Mouse (Mus musculus) layer of hippocampus, adult 9-11 months (tissue): ENCODE data around the gene Slc35d2.
"Not testable (repeated sequence)": the region's sequence is repeated elsewhere in the genome, so short reads cannot be mapped to it uniquely, and the experiment has no call there.

Experiments used
- DNase-seq: peaks from one replicate; pipeline ENCODE4 v3.0.0; 2022

Gene Slc35d2

GRCm38 (mm10) chr13:64108381-64108850 lies 20.8 kb downstream of the Slc35d2 start:
- no peak for DNase-seq

DNA sequence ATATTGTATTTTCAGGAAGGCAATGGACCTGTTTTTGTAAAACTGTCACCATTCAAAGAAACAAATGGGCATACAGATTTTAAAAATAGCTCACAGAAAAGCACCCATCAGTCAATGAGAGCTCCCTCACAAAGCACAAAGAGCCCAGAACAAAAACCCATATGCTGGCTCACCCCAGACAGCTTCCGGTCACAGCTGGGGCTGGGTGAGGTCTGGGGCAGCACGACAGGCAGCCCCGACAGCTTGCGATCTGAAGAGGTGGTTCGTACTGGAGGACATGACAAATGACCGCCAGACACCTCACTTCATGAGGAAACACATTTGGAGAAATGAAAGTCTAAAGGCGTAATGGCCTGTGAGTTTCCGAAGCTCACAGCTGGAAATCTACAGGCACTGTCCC lies 21.6 kb downstream of the Slc35d2 start:
- DNase-seq: no peak

DNA sequence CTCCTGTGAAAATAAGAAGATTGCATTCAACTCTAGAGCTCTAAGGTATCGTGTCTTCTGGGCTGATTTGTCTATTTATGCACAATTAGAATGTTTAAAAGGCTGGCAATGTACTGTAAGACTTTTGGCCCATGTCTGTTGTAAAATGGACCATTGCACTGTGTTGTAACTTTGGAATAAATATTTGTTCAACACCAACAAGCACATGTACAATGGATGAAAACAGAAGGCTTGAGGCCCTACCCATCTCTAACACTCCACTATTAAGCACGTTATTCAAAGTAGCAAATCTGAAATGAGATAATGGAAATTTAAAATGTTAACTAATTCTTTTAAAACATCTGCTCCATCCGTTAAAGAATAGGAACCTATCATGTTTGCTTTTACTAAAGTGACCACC lies 22.1 kb downstream of the Slc35d2 start:
- no peak for DNase-seq

- DNase-seq: no peak
These were observed 23.5 kb downstream of the Slc35d2 start for GRCm38 (mm10) chr13:64105690-64106089.

GRCm38 (mm10) chr13:64100186-64100585 lies 29.0 kb downstream of the Slc35d2 start:
- no peak for DNase-seq

GRCm38 (mm10) chr13:64098992-64099391 lies 30.2 kb downstream of the Slc35d2 start:
- DNase-seq: no peak

DNA sequence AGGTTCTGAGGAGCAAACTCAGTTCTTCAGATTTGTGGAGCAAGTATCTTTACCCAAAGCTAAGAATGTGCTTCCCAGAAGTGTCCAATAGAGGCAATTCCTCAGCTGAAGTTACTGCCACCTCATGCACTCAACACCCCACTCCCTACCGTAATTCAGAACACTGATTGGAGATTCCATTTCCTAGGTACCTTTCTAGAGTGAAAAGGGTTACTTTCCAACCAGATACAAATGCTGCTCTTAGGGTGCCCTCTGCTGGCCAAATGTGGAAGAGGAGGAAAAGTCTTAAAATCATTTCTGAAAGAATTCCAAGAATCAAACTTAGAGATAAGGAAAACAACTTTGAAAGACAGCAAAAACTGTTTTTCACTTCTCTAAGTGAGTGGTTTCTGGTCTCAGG lies 35.8 kb downstream of the Slc35d2 start:
- DNase-seq: peak; percentile 8

GRCm38 (mm10) chr13:64092752-64093151 lies 36.4 kb downstream of the Slc35d2 start:
- no peak for DNase-seq

GRCm38 (mm10) chr13:64092141-64092540 lies 37.0 kb downstream of the Slc35d2 start:
- DNase-seq: no peak

DNA sequence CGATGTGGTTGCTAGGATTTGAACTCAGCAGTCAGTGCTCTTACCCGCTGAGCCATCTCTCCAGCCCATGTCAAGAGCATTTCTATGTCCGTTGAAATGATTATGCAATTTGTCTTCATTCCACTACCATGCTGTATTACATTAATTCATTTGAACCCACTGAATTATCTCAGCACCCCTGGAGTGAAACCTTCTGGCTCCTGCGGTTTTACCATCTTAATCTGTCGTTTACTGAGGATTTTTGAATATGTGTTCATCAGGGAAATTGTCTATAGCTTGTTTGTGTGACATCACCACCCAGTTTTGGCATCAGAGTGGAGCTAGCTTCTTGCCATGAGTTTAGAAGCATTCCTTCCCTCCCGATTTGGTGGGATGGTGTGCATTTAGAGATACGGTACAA lies 38.2 kb downstream of the Slc35d2 start:
- no peak for DNase-seq

DNA sequence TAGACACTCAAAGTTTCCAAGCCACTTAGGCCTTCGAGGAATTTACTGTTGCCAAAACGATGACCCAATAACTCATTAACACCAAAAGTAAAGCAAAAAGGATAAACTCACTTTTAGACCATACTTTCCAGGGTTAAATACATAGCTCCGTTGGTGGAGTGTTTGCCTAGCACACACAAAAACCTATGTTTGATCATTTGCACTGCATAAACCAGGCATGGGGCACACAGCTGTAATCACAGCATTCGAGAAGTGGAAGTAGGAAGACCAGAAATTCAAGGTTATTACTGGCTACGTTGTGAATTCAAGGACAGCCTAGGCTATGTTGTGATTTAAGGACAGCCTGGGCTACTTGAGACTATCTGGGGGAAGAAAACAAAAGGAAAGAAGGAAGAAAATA lies 38.9 kb downstream of the Slc35d2 start:
- no peak for DNase-seq

DNA sequence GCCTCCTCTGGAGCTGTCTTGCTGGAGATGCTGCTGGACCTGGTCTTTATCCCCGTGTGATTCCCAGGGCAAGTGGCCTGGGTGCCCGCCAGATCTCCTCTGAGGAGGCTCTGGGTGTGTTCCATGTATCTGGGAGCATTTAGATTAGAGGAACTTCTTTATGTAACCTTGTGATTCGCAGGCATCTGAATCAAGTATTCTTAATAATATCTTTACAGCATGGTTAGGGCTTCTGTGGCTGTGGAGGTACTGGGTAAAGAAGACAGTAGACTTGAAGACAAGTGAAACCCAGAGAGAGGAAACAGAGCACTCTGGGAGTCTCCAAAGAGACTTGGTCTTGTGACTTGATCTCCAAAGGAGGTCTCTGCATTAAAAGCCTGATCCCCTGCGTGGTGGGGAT lies 40.0 kb downstream of the Slc35d2 start, which contains the start of gene Hsd17b3:
Gene Hsd17b3, minus strand, starts transcription at position 101 of the 400 bp plus-strand sequence.
- DNase-seq: no peak

DNA sequence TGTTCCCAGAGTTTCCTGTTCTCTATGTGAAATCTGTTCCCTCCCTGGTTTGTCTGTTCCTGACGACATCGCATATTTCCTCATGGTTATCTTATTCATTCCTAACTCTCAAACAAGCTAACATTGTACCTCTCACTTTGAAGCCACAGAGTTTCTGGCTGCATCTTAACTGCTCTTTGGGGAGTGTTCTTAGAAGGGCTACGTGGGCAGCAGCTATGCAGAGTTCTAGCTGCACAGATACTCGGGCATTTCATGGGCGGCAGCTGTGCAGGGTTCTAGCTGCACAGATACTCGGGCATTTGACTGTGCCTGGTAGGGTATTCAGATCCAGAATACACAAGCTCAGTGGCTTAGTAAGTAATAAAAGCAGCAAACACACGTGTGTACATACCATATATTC lies 41.1 kb downstream of the Slc35d2 start:
- DNase-seq: no peak

DNA sequence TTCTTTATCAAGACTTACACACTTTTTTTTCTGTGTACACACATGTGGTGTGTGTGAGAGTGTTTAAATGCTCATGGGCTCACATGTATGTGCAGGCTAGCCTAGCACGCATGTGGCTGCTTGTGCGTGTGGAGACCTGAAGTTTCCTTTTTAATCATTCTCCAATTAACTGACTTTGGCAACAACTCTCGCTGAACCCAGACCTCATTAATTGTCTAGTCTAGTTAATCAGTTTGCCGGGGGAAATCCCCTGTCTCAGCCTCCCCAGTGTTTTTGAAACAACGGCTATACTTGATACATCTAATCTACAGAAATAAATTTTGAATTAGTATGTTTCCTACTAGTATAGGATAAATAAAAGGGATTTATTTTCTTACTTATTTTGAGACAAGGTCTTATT lies 43.1 kb downstream of the Slc35d2 start:
- DNase-seq: no peak

- no peak for DNase-seq
These were observed 45.8 kb downstream of the Slc35d2 start for GRCm38 (mm10) chr13:64083331-64083730.

DNA sequence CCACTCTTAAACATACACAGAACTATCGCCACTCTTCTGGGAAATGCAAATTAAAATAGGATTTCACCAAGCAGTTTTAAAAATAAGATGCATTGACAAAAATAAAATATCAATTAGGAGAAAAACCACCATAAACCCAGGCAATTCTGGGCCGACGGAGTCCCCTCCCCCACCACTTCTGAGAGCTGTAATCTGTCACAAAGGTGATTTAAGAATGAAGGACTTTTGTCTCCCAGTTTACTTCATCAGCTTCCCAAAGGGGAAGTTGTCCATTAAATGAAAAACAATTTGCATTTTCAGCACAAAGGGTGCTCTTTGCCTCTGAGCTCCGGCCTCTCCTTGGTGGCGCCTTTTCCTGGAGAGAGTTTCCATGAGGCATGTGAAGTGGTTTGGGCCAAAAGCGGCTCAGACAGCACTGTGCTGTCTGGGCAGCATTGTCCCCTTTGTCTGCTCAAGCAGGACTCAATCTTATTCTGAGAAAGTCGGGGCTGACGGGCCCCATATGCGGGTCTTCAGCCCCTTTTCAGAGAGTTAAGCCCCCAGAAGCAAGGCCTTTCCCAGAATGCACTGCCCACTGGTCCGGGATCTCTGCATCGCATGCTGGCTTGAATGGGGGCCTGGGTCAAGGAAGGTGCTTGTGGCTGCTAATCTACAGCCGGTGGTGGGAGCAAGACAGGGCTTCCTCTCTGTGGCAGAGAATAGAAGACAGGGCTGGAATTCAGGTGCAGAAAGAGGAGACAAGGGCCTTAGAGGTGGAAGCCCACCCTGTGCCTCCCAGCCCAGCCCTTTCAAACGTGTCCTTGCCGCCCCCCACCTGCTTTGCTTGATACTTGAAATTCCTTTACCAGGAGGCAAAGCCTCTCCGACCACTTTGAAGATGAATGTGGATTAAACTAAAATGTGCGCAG lies 47.9 kb downstream of the Slc35d2 start:
- DNase-seq: no peak

- DNase-seq: no peak
These were observed 51.6 kb downstream of the Slc35d2 start for GRCm38 (mm10) chr13:64077591-64077990.

GRCm38 (mm10) chr13:64076074-64076473 lies 53.1 kb downstream of the Slc35d2 start:
- DNase-seq: no peak

GRCm38 (mm10) chr13:64066653-64067052 lies 62.5 kb downstream of the Slc35d2 start:
- no peak for DNase-seq

- DNase-seq: no peak
These were observed 64.9 kb downstream of the Slc35d2 start for GRCm38 (mm10) chr13:64064276-64064675.

DNA sequence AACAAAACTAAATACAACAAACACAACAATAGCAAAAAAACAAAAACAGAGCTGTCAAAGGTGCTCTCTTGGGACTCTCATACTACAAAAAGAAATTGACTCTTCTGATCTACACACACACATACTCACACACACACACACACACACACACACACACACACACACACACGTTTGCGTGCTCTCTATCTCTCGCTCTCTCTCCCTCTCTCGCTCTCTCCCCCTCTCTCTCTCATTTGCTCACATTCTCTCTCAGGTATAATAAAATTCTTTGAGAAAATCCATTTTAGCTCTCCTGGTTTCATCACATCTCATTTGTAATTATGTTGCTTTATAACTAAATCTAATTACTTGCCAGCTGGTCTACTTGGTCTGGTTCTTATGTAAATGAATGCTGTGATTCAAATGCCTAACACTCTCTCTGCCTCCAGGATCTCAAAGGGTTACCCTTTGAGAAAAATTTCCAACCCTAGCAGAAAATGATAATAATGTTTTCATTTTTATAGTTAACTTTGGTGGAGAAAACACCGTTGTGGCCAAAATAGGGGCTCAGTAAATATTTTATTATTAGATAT lies 68.1 kb downstream of the Slc35d2 start:
- DNase-seq: no peak

DNA sequence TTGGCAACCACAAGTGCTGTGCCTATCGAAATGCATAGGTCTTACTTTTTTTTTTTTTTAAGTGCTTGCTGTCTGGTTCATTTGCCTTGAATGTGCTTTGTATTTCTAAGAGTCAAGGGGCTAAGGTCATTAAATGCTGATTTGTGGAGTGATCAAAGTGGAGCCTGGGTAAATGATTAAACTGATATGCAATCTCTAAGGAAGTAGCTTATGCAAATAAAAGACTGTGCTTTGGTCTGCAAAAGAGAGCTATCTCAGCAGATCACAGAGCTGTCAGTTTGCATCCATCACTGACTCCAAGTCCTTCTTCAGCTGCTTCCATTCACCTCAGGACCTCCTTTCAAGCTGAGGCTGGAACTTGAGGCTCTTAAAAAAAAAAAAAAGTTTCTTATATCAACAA lies 75.2 kb downstream of the Slc35d2 start:
- DNase-seq: no peak

GRCm38 (mm10) chr13:64052281-64052680 lies 76.9 kb downstream of the Slc35d2 start:
- DNase-seq: not testable (repeated sequence)

GRCm38 (mm10) chr13:64050895-64051294 lies 78.3 kb downstream of the Slc35d2 start:
- DNase-seq: no peak
